10 mouse cellular contexts compared by ENCODE assay signal in the genomic region with DNA sequence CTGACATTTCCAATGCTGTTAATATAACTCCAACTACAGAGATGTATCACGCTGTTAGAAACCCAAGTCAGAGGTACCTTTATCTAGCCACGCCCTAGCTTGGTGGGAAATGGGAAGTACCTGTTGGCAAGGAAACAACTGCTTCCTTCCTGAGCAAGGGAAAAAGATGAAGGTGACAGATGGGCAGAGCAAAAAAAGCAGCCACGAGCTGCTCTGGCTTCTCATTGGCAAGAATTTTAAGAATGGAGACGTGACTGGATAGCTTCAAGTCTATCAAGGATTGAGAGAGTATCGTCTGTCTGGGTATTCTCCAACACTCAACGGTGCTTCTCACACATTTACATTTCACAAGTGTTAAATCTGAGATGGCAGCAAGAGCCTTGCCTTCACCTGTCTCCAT. TPM values are rescaled to one million over a fixed set of nuclear protein-coding genes. Genes with fewer than 3 reads are reported as not detected.
A peak's percentile ranks its signal among the peaks of the same experiment; 100 is the strongest.
DNase-seq lines count a peak whose midpoint lies in the region; ATAC-seq and TF ChIP-seq lines count a peak whose summit lies in the region.
"Had no signal": no experiment of that assay in that cellular context is flagged by ENCODE, and none has a peak within 500 bp of the region (broad histone marks: within the 10 kb centered on the region; RNA-seq: fewer than 3 reads in every experiment).

No protein-coding gene starts in this region.

- H3K9me3 ChIP-seq in heart, embryonic 15.5 days (replicated peaks) = no peaks in the 10 kb centered on the region
- H3K9me3 ChIP-seq in midbrain, embryonic 12.5 days = no peaks in the 10 kb centered on the region
- H3K9me3 ChIP-seq in midbrain, embryonic 10.5 days (replicated peaks) = no peaks in the 10 kb centered on the region
- no peaks in the 10 kb centered on the region for H3K9me3 ChIP-seq in neural tube, embryonic 13.5 days

- WGBS in heart, embryonic 15.5 days = 38% methylated on average over 6 of the region's 6 CpGs
- 51% methylated on average over 6 of the region's 6 CpGs for WGBS in heart, adult 2 months
- WGBS in midbrain, embryonic 12.5 days = 87% methylated on average over 6 of the region's 6 CpGs
- WGBS in midbrain, embryonic 10.5 days = 89% methylated on average over 6 of the region's 6 CpGs
- 83% methylated on average over 6 of the region's 6 CpGs for WGBS in neural tube, embryonic 13.5 days

- H3K4me3 ChIP-seq in heart, embryonic 15.5 days = peak overlapping the region; percentile 15
- H3K4me3 ChIP-seq in heart, adult 2 months = no peak overlapping the region; the same call in 1 of the 2 replicates
- H3K4me3 ChIP-seq in midbrain, embryonic 12.5 days = 0 out of 2 replicates have a peak overlapping the region, but pooled peaks have one; percentile 1
- H3K4me3 ChIP-seq in midbrain, embryonic 10.5 days = no peak overlapping the region
- no peak overlapping the region for H3K4me3 ChIP-seq in neural tube, embryonic 13.5 days

- DNase-seq in heart, adult 2 months = no peak
- no peak for DNase-seq in midbrain, embryonic 10.5 days (ENCODE audit: low spot score)
- DNase-seq in induced T-regulatory cell, adult 2 months (ENCODE audit: low read depth) = peak; percentile 9
- DNase-seq in frontal cortex, postnatal 14 days (ENCODE audit: low spot score in 2 of 2) = no peak
- DNase-seq: adrenal gland, postnatal 14 days had no signal

- H3K27me3 ChIP-seq in heart, embryonic 15.5 days = no peaks in the 10 kb centered on the region
- no peaks in the 10 kb centered on the region for H3K27me3 ChIP-seq in heart, adult 2 months (ENCODE audit: control insufficient read depth, insufficient read depth, low read length)
- peaks cover 3% of the 10 kb centered on the region; the same call in 1 of the 2 replicates for H3K27me3 ChIP-seq in midbrain, embryonic 12.5 days
- H3K27me3 ChIP-seq in midbrain, embryonic 10.5 days (ENCODE audit: low read depth, poor library complexity, severe bottlenecking) = no peaks in the 10 kb centered on the region
- H3K27me3 ChIP-seq in neural tube, embryonic 13.5 days = no peaks in the 10 kb centered on the region

- peaks cover 17% of the 10 kb centered on the region for H3K4me1 ChIP-seq in heart, embryonic 15.5 days (replicated peaks)
- peaks cover 4% of the 10 kb centered on the region for H3K4me1 ChIP-seq in heart, adult 2 months (ENCODE audit: control insufficient read depth, insufficient read depth, low read length)
- peaks cover 19% of the 10 kb centered on the region for H3K4me1 ChIP-seq in midbrain, embryonic 12.5 days
- peaks cover 28% of the 10 kb centered on the region for H3K4me1 ChIP-seq in midbrain, embryonic 10.5 days
- peaks cover 32% of the 10 kb centered on the region for H3K4me1 ChIP-seq in neural tube, embryonic 13.5 days (replicated peaks)

- TF ChIP-seq POLR2A in heart, adult 2 months (IDR thresholded peaks at IDR 0.05; ENCODE audit: insufficient read depth, low read depth, low read length) = no peak

- no peaks in the 10 kb centered on the region for H3K36me3 ChIP-seq in heart, embryonic 15.5 days
- 0 out of 2 replicates have a peak, but pooled peaks cover 4% of the 10 kb centered on the region for H3K36me3 ChIP-seq in heart, adult 2 months (ENCODE audit: control insufficient read depth, insufficient read depth, low read length)
- H3K36me3 ChIP-seq in midbrain, embryonic 12.5 days = peaks cover 4% of the 10 kb centered on the region; the same call in 1 of the 2 replicates
- peaks cover 12% of the 10 kb centered on the region for H3K36me3 ChIP-seq in midbrain, embryonic 10.5 days
- no peaks in the 10 kb centered on the region; the same call in 1 of the 2 replicates for H3K36me3 ChIP-seq in neural tube, embryonic 13.5 days

- no peak for TF ChIP-seq EP300 in heart, adult 2 months (IDR thresholded peaks at IDR 0.05; ENCODE audit: insufficient read depth, low read depth, low read length)

- H3K9ac ChIP-seq in heart, embryonic 15.5 days = no peak overlapping the region; the same call in 1 of the 2 replicates
- H3K9ac ChIP-seq in heart, adult 2 months (ENCODE audit: low read depth, low read length) = no peak overlapping the region
- H3K9ac ChIP-seq in midbrain, embryonic 12.5 days (replicated peaks) = no peak overlapping the region
- no peak overlapping the region for H3K9ac ChIP-seq in neural tube, embryonic 13.5 days

- peak overlapping the region; percentile 1; the same call in 1 of the 2 replicates for H3K27ac ChIP-seq in heart, embryonic 15.5 days
- H3K27ac ChIP-seq in heart, adult 2 months = no peak overlapping the region
- H3K27ac ChIP-seq in midbrain, embryonic 12.5 days (replicated peaks) = no peak overlapping the region
- H3K27ac ChIP-seq in midbrain, embryonic 10.5 days (replicated peaks) = no peak overlapping the region
- no peak overlapping the region for H3K27ac ChIP-seq in neural tube, embryonic 13.5 days (replicated peaks)
- H3K27ac ChIP-seq: left cerebral cortex, adult 2 months; macrophage had no signal

- peak overlapping the region; percentile 46 for H3K4me2 ChIP-seq in heart, embryonic 15.5 days
- H3K4me2 ChIP-seq in midbrain, embryonic 12.5 days (replicated peaks) = no peak overlapping the region
- peak overlapping the region; percentile 63 for H3K4me2 ChIP-seq in neural tube, embryonic 13.5 days

- ATAC-seq in heart, embryonic 15.5 days (replicated peaks; ENCODE audit: insufficient number of reproducible peaks, insufficient read depth, low FRiP score, low read depth) = no peak
- ATAC-seq in midbrain, embryonic 12.5 days (ENCODE audit: low FRiP score, low read depth) = no peak
- ATAC-seq in neural tube, embryonic 13.5 days (ENCODE audit: low read depth) = no peak

- TF ChIP-seq CTCF in heart, adult 2 months (IDR thresholded peaks at IDR 0.05) = no peak

- H3K79me2 ChIP-seq in heart, adult 2 months (replicated peaks; ENCODE audit: control insufficient read depth, insufficient read depth, low read length) = peaks cover 2% of the 10 kb centered on the region; the same call in 1 of the 2 replicates

- intact Hi-C loops in heart, adult 2 months (cut with DNase I) = loop anchor here (5.0 kb wide), 3 partner anchors 173 to 718 kb away; a partner anchor contains a TSS

RNA-seq across cellular contexts. Expression of a gene that starts 1.9 kb away (rescaled TPM):
- polyA plus RNA-seq in heart, embryonic 15.5 days (2015; fragmentation: Nextera tagmentation; extraction: Ambion mirVana) = 43.2 and 45.5 TPM in 2 replicates
- total RNA-seq in heart, adult 2 months (2021) = 10 to 100 TPM; 25.2 to 28.8 TPM
- polyA plus RNA-seq in heart, adult 2 months (2012; rRNA removed) = 26.4 and 27.4 TPM in 2 replicates
- polyA plus RNA-seq in midbrain, embryonic 12.5 days (2016; fragmentation: Nextera tagmentation; extraction: Ambion mirVana) = 62.7 and 65.3 TPM in 2 replicates
- 48.6 and 49.8 TPM in 2 replicates for polyA plus RNA-seq in midbrain, embryonic 10.5 days (2016; fragmentation: Nextera tagmentation; extraction: Ambion mirVana)
- polyA plus RNA-seq in neural tube, embryonic 13.5 days (2015; fragmentation: Nextera tagmentation; extraction: Ambion mirVana) = 55.6 and 59.6 TPM in 2 replicates

Comparison
In these comparisons a context has a peak if more than half of its experiments do, and no peak if none do; other contexts are left out.
1. H3K4me3 ChIP-seq: peak in heart, embryonic 15.5 days (single experiment) and midbrain, embryonic 12.5 days (single experiment); none in heart, adult 2 months (single experiment), midbrain, embryonic 10.5 days (single experiment) and neural tube, embryonic 13.5 days (single experiment).